Mouse (Mus musculus) heart, embryonic 14.5 days (tissue): ENCODE results near the gene Hdac9. TPM values are rescaled to one million over a fixed set of nuclear protein-coding genes. Genes with fewer than 3 reads are reported as not detected.

Experiments used
- ATAC-seq: fragments of 200-750 bp; cut with Nextera tagmentation; 2 replicates; pipeline ENCODE4 v1.8.0; 2017; ENCODE audit warnings: low read depth, moderate TSS enrichment; ENCODE audit not compliant: insufficient number of reproducible peaks, insufficient read depth, low FRiP score
- H3K27ac ChIP-seq, 2 experiments: fragments of 200-500 bp in 1 of 2; fragments of 300-500 bp in 1 of 2; sonication (generic) in 1 of 2; replicated peaks in 1 of 2; 2 replicates each; pipeline ENCODE4 v1.5.1; 2012 to 2014; ENCODE audit warnings: low read depth in 2 of 2, low read length in 2 of 2, control low read depth in 1 of 2, mild to moderate bottlenecking in 1 of 2, mixed read lengths in 1 of 2; ENCODE audit not compliant: control insufficient read depth in 1 of 2, insufficient read depth in 1 of 2
- H3K27me3 ChIP-seq: fragments of 300-500 bp; sonication (generic); 2 replicates; pipeline ENCODE4 v1.6.1; 2014; ENCODE audit warnings: mild to moderate bottlenecking, low read length, control low read depth; ENCODE audit not compliant: control insufficient read depth, insufficient read depth
- H3K36me3 ChIP-seq: fragments of 300-500 bp; sonication (generic); 2 replicates; pipeline ENCODE4 v1.6.1; 2014; ENCODE audit warnings: mild to moderate bottlenecking, control low read depth, low read length, mixed read lengths; ENCODE audit not compliant: control insufficient read depth, insufficient read depth
- H3K4me1 ChIP-seq, 2 experiments: fragments of 200-500 bp in 1 of 2; fragments of 300-500 bp in 1 of 2; sonication (generic) in 1 of 2; 2 replicates each; pipeline ENCODE4 v1.6.1; 2012 to 2014; ENCODE audit warnings: low read length in 2 of 2, control low read depth in 1 of 2, mixed read lengths in 1 of 2; ENCODE audit not compliant: control insufficient read depth in 2 of 2, insufficient read depth in 2 of 2
- H3K4me2 ChIP-seq: fragments of 300-500 bp; sonication (generic); 2 replicates; pipeline ENCODE4 v1.6.1; 2014; ENCODE audit warnings: mild to moderate bottlenecking, low read length
- H3K4me3 ChIP-seq, 2 experiments: fragments of 200-500 bp in 1 of 2; fragments of 300-500 bp in 1 of 2; sonication (generic) in 1 of 2; 2 replicates each; pipeline ENCODE4 v1.5.1; 2012 to 2014; ENCODE audit warnings: low read length in 2 of 2, mild to moderate bottlenecking in 2 of 2, control low read depth in 1 of 2, low read depth in 1 of 2, moderate library complexity in 1 of 2; ENCODE audit not compliant: control insufficient read depth in 1 of 2, insufficient read depth in 1 of 2
- H3K9ac ChIP-seq: fragments of 300-500 bp; sonication (generic); 2 replicates; pipeline ENCODE4 v1.6.1; 2014; ENCODE audit warnings: mild to moderate bottlenecking, low read length
- H3K9me3 ChIP-seq: fragments of 300-500 bp; sonication (generic); 2 replicates; pipeline ENCODE4 v1.6.1; 2016; ENCODE audit warnings: low read length, control low read depth; ENCODE audit not compliant: control insufficient read depth
- WGBS: fragments of 180-500 bp; shearing (Covaris S2); extraction: QIAGEN DNeasy Blood & Tissue Kit; methylation state at CpG from one replicate; pipeline ENCODE4 v1.1.7; 2014; 5-methylcytosine and 5-hydroxymethylcytosine counted together
- polyA plus RNA-seq: library from polyadenylated mRNA; unstranded; fragments of >200 nt; fragmentation: Nextera tagmentation; extraction: Ambion mirVana; gene quantifications from 2 replicates; pipeline ENCODE4 v1.2.1, GENCODE M21; 2014

Hdac9 gene
- polyA plus RNA-seq, 1 experiment from 2014 or later = 33.9 TPM

GRCm38 (mm10) chr12:34697981-34698380 is 218.9 kb downstream of the Hdac9 start:
- no peaks in the 10 kb centered on the region for H3K9me3 ChIP-seq
- H3K4me2 ChIP-seq = peak overlapping the region; percentile 39; the same call in 1 of the 2 replicates
- H3K27me3 ChIP-seq = no peaks in the 10 kb centered on the region
- no peak overlapping the region for H3K4me3 ChIP-seq
- WGBS = 45% methylated on average over 1 of the region's 1 CpGs
- no peaks in the 10 kb centered on the region for H3K36me3 ChIP-seq
- peaks cover 0 to 18% of the 10 kb centered on the region in 2 experiments; a peak in 1 of 4 replicates for H3K4me1 ChIP-seq
- peak overlapping the region; percentile 30; the same call in 1 of the 2 replicates for H3K9ac ChIP-seq
- ATAC-seq = no peak
- peak overlapping the region; percentile 33 to 37; a peak in 2 of 4 replicates for H3K27ac ChIP-seq

GRCm38 (mm10) chr12:34696736-34697135 is 220.2 kb downstream of the Hdac9 start:
- Histone ChIP-seq H3K4me3 (no peak overlapping the region), H3K27me3 (no peaks in the 10 kb centered on the region), H3K36me3 (no peaks in the 10 kb centered on the region), H3K4me1 (peaks cover 0 to 21% of the 10 kb centered on the region in 2 experiments; a peak in 1 of 4 replicates), H3K4me2 (no peak overlapping the region), H3K27ac (no peak overlapping the region), H3K9ac (no peak overlapping the region), H3K9me3 (no peaks in the 10 kb centered on the region)
- no peak for ATAC-seq
- WGBS = 50% methylated on average over 1 of the region's 1 CpGs

DNA sequence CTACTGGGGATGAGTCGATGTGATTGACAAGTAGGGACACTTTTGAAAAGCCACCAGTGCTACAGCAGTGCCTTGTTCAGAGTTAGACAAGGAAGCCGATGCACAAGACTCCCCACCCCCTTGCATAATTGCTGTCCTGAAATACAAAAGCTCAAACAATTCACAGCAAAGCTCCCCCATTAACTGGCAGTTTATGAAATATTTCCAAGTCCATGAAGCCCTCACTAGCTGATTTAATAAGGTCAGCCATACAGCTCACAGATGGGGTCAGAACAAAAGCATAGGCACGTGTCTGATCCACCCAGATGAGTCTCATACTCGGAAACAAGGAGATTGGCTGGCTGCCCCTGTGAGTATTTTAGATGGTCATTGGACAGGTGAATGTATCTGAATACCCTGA is 228.0 kb downstream of the Hdac9 start:
- Histone ChIP-seq H3K27me3 (no peaks in the 10 kb centered on the region), H3K4me1 (0 out of 4 replicates have a peak, but pooled peaks cover 0 to 8% of the 10 kb centered on the region in 2 experiments), H3K9me3 (no peaks in the 10 kb centered on the region), H3K4me3 (no peak overlapping the region), H3K4me2 (no peak overlapping the region), H3K36me3 (no peaks in the 10 kb centered on the region), H3K9ac (no peak overlapping the region), H3K27ac (no peak overlapping the region)
- ATAC-seq = no peak
- 75% methylated on average over 4 of the region's 4 CpGs for WGBS

DNA sequence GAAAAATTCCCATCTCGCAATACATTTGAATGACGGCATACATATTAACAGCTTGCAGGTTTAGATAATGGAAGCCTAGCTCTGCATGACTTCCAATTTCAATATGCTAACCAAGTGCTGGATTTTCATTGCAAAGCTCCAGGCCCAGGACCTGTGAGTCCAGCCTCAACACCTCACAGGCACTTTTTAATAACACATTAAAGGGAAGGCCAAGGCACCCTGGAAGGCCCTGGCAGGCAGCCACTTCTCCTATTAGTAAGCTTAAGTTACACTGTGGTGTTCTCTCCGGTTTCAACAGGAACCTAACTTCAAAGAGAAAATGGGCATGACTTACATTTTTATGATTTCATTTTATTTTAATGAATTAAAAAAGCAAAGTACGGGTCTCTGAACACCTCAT is 233.5 kb downstream of the Hdac9 start:
- H3K4me3 ChIP-seq = no peak overlapping the region
- no peaks in the 10 kb centered on the region for H3K9me3 ChIP-seq
- H3K4me2 ChIP-seq = no peak overlapping the region
- H3K36me3 ChIP-seq = no peaks in the 10 kb centered on the region
- 58% methylated on average over 4 of the region's 4 CpGs for WGBS
- no peak overlapping the region for H3K9ac ChIP-seq
- H3K27ac ChIP-seq = no peak overlapping the region; a peak in 1 of 4 replicates
- ATAC-seq = no peak
- H3K27me3 ChIP-seq = no peaks in the 10 kb centered on the region
- no peaks in the 10 kb centered on the region for H3K4me1 ChIP-seq

DNA sequence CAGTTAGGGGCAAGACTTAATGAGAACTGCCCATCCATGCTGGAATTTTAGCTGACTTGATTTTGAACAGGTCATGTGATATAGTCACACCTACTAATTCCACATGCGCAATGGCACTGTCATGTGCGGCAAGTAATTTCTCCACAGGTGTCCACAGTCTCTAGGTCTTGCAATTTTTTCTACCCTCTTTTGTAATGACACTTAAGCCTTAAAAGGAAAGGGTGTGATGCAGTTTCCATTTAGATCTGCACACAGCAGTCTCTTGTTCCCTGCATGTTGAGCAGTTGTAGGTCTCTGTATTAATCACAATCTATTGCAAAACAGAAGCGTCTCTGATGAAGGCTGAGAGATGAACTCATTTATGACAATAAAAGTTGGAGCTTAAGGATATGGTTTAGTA is 234.2 kb downstream of the Hdac9 start:
- H3K9ac ChIP-seq = no peak overlapping the region
- H3K27me3 ChIP-seq = no peaks in the 10 kb centered on the region
- H3K4me3 ChIP-seq = no peak overlapping the region
- no peaks in the 10 kb centered on the region for H3K36me3 ChIP-seq
- no peaks in the 10 kb centered on the region for H3K4me1 ChIP-seq
- 94% methylated on average over 3 of the region's 3 CpGs for WGBS
- no peak for ATAC-seq
- H3K4me2 ChIP-seq = no peak overlapping the region
- no peaks in the 10 kb centered on the region for H3K9me3 ChIP-seq
- H3K27ac ChIP-seq = no peak overlapping the region

DNA sequence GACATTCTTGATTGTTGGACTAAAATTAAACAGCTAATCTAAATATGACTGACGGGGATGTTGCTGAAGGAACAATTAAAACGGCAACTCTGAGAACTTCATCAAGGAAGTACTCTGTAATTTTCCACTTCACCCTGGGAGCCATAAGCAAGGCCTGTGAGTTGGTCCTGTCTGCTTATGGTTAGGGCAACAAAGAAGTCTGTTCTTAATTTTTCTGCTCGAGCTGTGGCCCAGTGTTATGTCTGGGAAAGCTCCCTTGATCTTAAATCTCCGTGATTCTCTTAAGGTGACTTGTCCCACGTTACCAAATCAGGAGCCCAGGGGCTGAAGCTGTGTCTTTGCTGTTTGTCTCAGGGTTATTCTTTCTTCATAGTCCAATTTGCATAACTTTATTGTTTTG is 236.3 kb downstream of the Hdac9 start:
- H3K9ac ChIP-seq = no peak overlapping the region
- H3K4me1 ChIP-seq = no peaks in the 10 kb centered on the region
- H3K9me3 ChIP-seq = no peaks in the 10 kb centered on the region
- H3K36me3 ChIP-seq = no peaks in the 10 kb centered on the region
- H3K4me2 ChIP-seq = no peak overlapping the region
- no peaks in the 10 kb centered on the region for H3K27me3 ChIP-seq
- WGBS = 59% methylated on average over 5 of the region's 5 CpGs
- H3K4me3 ChIP-seq = no peak overlapping the region
- no peak overlapping the region for H3K27ac ChIP-seq
- no peak for ATAC-seq

DNA sequence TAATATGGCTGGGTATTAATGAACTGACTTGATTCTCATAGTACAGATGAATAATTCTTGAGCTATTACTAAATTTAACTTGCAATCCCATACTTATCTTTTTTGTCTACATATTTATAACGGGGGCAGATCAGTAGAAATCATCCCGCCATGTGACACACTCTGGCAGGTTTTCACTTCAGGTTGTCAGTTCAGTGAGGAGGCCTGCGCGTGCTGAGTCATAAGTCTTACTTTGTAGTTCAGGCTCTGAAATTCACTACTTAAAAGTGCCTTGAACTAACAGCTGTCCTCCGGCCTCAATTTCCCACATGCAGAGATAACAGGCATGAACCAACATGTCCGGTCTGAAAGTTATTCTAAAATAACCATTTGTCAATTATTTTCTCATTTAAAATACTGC is 239.8 kb downstream of the Hdac9 start:
- Histone ChIP-seq H3K27ac (no peak overlapping the region), H3K4me1 (no peaks in the 10 kb centered on the region), H3K9me3 (no peaks in the 10 kb centered on the region), H3K27me3 (no peaks in the 10 kb centered on the region), H3K4me2 (no peak overlapping the region), H3K9ac (no peak overlapping the region), H3K36me3 (no peaks in the 10 kb centered on the region), H3K4me3 (no peak overlapping the region)
- 77% methylated on average over 6 of the region's 6 CpGs for WGBS
- ATAC-seq = no peak

DNA sequence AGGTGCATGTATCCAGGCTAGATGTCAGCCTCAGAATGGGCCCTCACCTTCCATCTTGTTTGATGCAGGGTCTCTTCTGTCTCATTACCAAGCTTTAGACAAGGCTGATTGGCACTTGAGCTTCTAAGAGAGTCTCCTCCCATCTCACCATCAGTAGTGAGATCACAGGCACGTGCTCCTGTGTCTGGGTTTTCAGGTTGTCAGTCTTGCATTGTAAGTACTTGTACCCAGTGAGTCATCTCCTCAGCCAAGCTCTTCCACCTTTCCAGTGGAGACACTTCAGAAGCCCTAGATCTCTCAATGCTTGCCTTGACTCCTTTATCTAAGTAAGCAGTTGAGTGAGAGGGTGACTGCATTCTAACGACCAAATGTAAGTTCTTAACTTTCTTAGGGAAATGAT is 242.7 kb downstream of the Hdac9 start:
- Histone ChIP-seq H3K27me3 (no peaks in the 10 kb centered on the region), H3K4me3 (no peak overlapping the region), H3K4me1 (no peaks in the 10 kb centered on the region), H3K9ac (no peak overlapping the region), H3K9me3 (no peaks in the 10 kb centered on the region), H3K27ac (no peak overlapping the region), H3K4me2 (no peak overlapping the region), H3K36me3 (no peaks in the 10 kb centered on the region)
- 33% methylated on average over 2 of the region's 2 CpGs for WGBS
- ATAC-seq = no peak
